Mouse (Mus musculus) ES-Bruce4 (cell line): ENCODE data around the gene Psmd3. TPM values are rescaled to one million over a fixed set of nuclear protein-coding genes. Genes with fewer than 3 reads are reported as not detected.

Source experiments
- H3K27ac ChIP-seq: 2 replicates; pipeline ENCODE4 v1.5.1; 2012; ENCODE audit warnings: low read length, inconsistent platforms; ENCODE audit not compliant: insufficient read depth
- H3K27me3 ChIP-seq: 2 replicates; pipeline ENCODE4 v1.6.1; 2012; ENCODE audit warnings: mild to moderate bottlenecking, low read length, inconsistent platforms; ENCODE audit not compliant: control insufficient read depth, poor library complexity, insufficient read depth, severe bottlenecking
- H3K36me3 ChIP-seq: 2 replicates; pipeline ENCODE4 v1.6.1; 2012; ENCODE audit warnings: inconsistent platforms, mild to moderate bottlenecking, low read length, moderate library complexity; ENCODE audit not compliant: control insufficient read depth, poor library complexity, insufficient read depth, severe bottlenecking
- H3K4me1 ChIP-seq: one replicate; pipeline ENCODE4 v1.8.1; 2011; ENCODE audit warnings: low read length; ENCODE audit not compliant: control insufficient read depth, insufficient read depth
- H3K4me3 ChIP-seq: 2 replicates; pipeline ENCODE4 v1.5.1; 2011; ENCODE audit warnings: low read depth, mild to moderate bottlenecking, low read length
- H3K9ac ChIP-seq: 2 replicates; pipeline ENCODE4 v1.6.1; 2012; ENCODE audit warnings: low read depth, mild to moderate bottlenecking, inconsistent platforms; ENCODE audit not compliant: poor library complexity, severe bottlenecking
- H3K9me3 ChIP-seq: replicated peaks from 2 replicates; pipeline ENCODE4 v1.6.1; 2012; ENCODE audit warnings: mild to moderate bottlenecking, low read length, inconsistent platforms; ENCODE audit not compliant: control insufficient read depth, poor library complexity, insufficient read depth, severe bottlenecking
- CTCF ChIP-seq: IDR thresholded peaks from one replicate; pipeline ENCODE4 v1.8.1; 2011; ENCODE audit warnings: low read depth, low read length
- EP300 ChIP-seq: IDR thresholded peaks from 2 replicates; pipeline ENCODE4 v1.6.1; 2011; ENCODE audit warnings: low read depth, low read length; ENCODE audit not compliant: insufficient read depth
- POLR2A ChIP-seq: IDR thresholded peaks from one replicate; pipeline ENCODE4 v1.8.1; 2011; ENCODE audit warnings: low read length; ENCODE audit not compliant: insufficient read depth
- polyA plus RNA-seq: library from polyadenylated mRNA; stranded (reverse); fragments of >200 nt; gene quantifications from 2 replicates; pipeline ENCODE4 v1.2.4, GENCODE M21; 2011; ENCODE audit warnings: low read depth; ENCODE audit not compliant: missing spikeins, insufficient read depth, insufficient read length

Psmd3 gene
- polyA plus RNA-seq, 1 experiment, result 129 TPM

GRCm38 (mm10) chr11:98741622-98742396 is 59.5 kb downstream of the Psmd3 start:
- Histone ChIP-seq H3K9ac (peak overlapping the region; percentile 89), H3K4me3 (peak overlapping the region; percentile 84), H3K27me3 (no peaks in the 10 kb centered on the region), H3K36me3 (no peaks in the 10 kb centered on the region), H3K9me3 (no peaks in the 10 kb centered on the region), H3K27ac (no peak overlapping the region), H3K4me1 (peaks cover 27% of the 10 kb centered on the region)
- no peak for TF ChIP-seq POLR2A
- peak; percentile 17 for TF ChIP-seq CTCF

- Histone ChIP-seq H3K4me1 (peaks cover 33% of the 10 kb centered on the region), H3K4me3 (peak overlapping the region; percentile 84), H3K9ac (peak overlapping the region; percentile 89), H3K27me3 (no peaks in the 10 kb centered on the region), H3K27ac (no peak overlapping the region), H3K36me3 (no peaks in the 10 kb centered on the region), H3K9me3 (no peaks in the 10 kb centered on the region)
- TF ChIP-seq EP300 (0 out of 2 replicates have a peak, but pooled peaks have one; percentile 6), CTCF (no peak)
Observed at GRCm38 (mm10) chr11:98742397-98743291, 60.3 kb downstream of the Psmd3 start.

- Histone ChIP-seq H3K9ac (0 out of 2 replicates have a peak overlapping the region, but pooled peaks have one; percentile 34), H3K27ac (peak overlapping the region; percentile 53), H3K9me3 (no peaks in the 10 kb centered on the region), H3K36me3 (no peaks in the 10 kb centered on the region), H3K4me3 (no peak overlapping the region), H3K4me1 (peaks cover 32% of the 10 kb centered on the region), H3K27me3 (no peaks in the 10 kb centered on the region)
- TF ChIP-seq CTCF (no peak), POLR2A (no peak), EP300 (no peak)
Observed at GRCm38 (mm10) chr11:98743655-98744345, 61.4 kb downstream of the Psmd3 start.

GRCm38 (mm10) chr11:98744456-98745019 is 62.2 kb downstream of the Psmd3 start:
- no peak for TF ChIP-seq CTCF
- no peak for TF ChIP-seq EP300
- peaks cover 34% of the 10 kb centered on the region for H3K4me1 ChIP-seq
- H3K27me3 ChIP-seq, result no peaks in the 10 kb centered on the region
- H3K27ac ChIP-seq, result peak overlapping the region; percentile 53
- H3K4me3 ChIP-seq, result no peak overlapping the region
- no peaks in the 10 kb centered on the region for H3K36me3 ChIP-seq
- H3K9me3 ChIP-seq, result no peaks in the 10 kb centered on the region
- peak overlapping the region; percentile 34; the same call in 1 of the 2 replicates for H3K9ac ChIP-seq

Other genes starting within 250 kb of the Psmd3 start
- 65.1 and 67.2 TPM in 2 replicates for gene Mien1, start 243.6 kb upstream of the Psmd3 start, polyA plus RNA-seq
- 45.6 and 48.2 TPM in 2 replicates for gene Grb7, start 236.2 kb upstream of the Psmd3 start, polyA plus RNA-seq
- not detected in 2 replicates for gene Ikzf3, start 136.5 kb upstream of the Psmd3 start, polyA plus RNA-seq
- not detected in 2 replicates for gene Zpbp2, start 131.5 kb upstream of the Psmd3 start, polyA plus RNA-seq
- gene Ormdl3, start 95.2 kb upstream of the Psmd3 start, polyA plus RNA-seq, result 19.3 and 20.0 TPM in 2 replicates
- not detected in 2 replicates for gene Lrrc3c, start 84.3 kb upstream of the Psmd3 start, polyA plus RNA-seq
- 50.0 and 53.5 TPM in 2 replicates for gene Gm12355, start 56.9 kb upstream of the Psmd3 start, polyA plus RNA-seq
- not detected in 2 replicates for gene Gsdma3, start 56.2 kb upstream of the Psmd3 start, polyA plus RNA-seq
- not detected in 2 replicates for gene Gsdma2, start 35.8 kb upstream of the Psmd3 start, polyA plus RNA-seq
- 0.22 and 0.56 TPM in 2 replicates for gene Gsdma, start 18.2 kb upstream of the Psmd3 start, polyA plus RNA-seq
- not detected in 2 replicates for gene Csf3, start 18.7 kb downstream of the Psmd3 start, polyA plus RNA-seq
- 83.5 and 85.8 TPM in 2 replicates for gene Med24, start 46.9 kb downstream of the Psmd3 start, polyA plus RNA-seq
- 20.7 and 24.6 TPM in 2 replicates for gene Thra, start 58.1 kb downstream of the Psmd3 start, polyA plus RNA-seq
- gene Nr1d1, start 92.8 kb downstream of the Psmd3 start, polyA plus RNA-seq, result 7.4 and 7.5 TPM in 2 replicates
- 68.7 and 69.1 TPM in 2 replicates for gene Msl1, start 113.0 kb downstream of the Psmd3 start, polyA plus RNA-seq
- 55.0 and 57.7 TPM in 2 replicates for gene Casc3, start 122.4 kb downstream of the Psmd3 start, polyA plus RNA-seq
- gene Rapgefl1, start 154.2 kb downstream of the Psmd3 start, polyA plus RNA-seq, result 3.5 and 4.0 TPM in 2 replicates
- gene Wipf2, start 181.1 kb downstream of the Psmd3 start, polyA plus RNA-seq, result 36.5 and 40.3 TPM in 2 replicates
- 54.3 and 55.8 TPM in 2 replicates for gene Cdc6, start 225.2 kb downstream of the Psmd3 start, polyA plus RNA-seq
- gene Rara, start 245.3 kb downstream of the Psmd3 start, polyA plus RNA-seq, result 23.7 and 26.3 TPM in 2 replicates